Mouse (Mus musculus): ENCODE results near the gene Tldc2. TPM values are rescaled to one million over a fixed set of nuclear protein-coding genes. Genes with fewer than 3 reads are reported as not detected.

Tldc2 gene
- total and polyA plus RNA-seq, 3 experiments, result not detected

DNA sequence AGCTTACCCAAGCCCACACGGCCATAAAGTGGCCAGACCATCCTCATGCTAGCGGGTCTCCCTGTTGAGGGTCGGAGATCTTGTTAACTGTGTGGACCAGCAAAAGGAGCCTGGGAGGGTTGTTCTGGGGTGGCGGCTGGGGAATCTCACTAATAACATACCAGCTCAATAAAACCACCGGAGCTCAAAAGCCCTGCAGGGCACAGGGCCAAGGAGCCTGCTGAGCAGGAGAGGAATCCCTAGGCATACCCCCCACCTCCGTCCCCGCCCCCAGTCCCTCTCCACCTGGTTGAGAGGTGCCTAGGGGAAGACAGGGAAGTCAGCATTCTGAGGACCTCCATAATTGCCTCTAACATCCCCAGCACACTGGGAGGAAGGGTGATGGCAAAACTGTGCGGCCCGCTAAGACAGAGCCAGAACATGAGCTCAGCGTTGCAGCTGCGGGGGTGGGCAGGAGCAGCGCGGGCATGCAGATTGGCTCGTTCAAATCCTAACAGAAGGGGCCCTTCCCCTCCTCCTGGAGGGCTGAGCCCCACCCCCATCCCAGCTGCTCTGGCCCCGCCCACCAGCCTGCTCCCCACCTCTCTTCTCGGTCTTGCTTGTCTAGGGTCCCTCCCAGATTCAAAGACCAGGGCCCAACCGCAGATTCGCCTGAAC is 28.4 kb upstream of the Tldc2 start:
- peak; percentile 71 for DNase-seq (ENCODE audit: extremely low read depth)
- no peaks in the 10 kb centered on the region for H3K27me3 ChIP-seq (replicated peaks)
- peak overlapping the region in 1 of 3 experiments; percentile 37 for H3K4me3 ChIP-seq (replicated peaks in 1 of 3; ENCODE audit: low read depth in 2 of 3, low read length in 2 of 3, poor library complexity in 1 of 3)
- TF ChIP-seq IRF4 (IDR thresholded peaks at IDR 0.05; ENCODE audit: low read depth, low read length) (0 out of 2 replicates have a peak, but pooled peaks have one; percentile 32), MAZ (IDR thresholded peaks at IDR 0.05; ENCODE audit: low read depth, low read length) (0 out of 2 replicates have a peak, but pooled peaks have one; percentile 38), POLR2A (IDR thresholded peaks at IDR 0.05; ENCODE audit: low read depth, low read length) (peak; percentile 47; the same call in 1 of the 2 replicates), SMC3 (IDR thresholded peaks at IDR 0.05; ENCODE audit: low read depth, low read length) (no peak), ZMIZ1 (IDR thresholded peaks at IDR 0.05; ENCODE audit: low read depth, low read length) (no peak), USF1 (IDR thresholded peaks at IDR 0.05; ENCODE audit: low read depth, low read length) (no peak), NELFE (IDR thresholded peaks at IDR 0.05; ENCODE audit: low read depth, low read length) (0 out of 2 replicates have a peak, but pooled peaks have one; percentile 25), MXI1 (IDR thresholded peaks at IDR 0.05; ENCODE audit: low read depth, low read length) (no peak), MAX (IDR thresholded peaks at IDR 0.05; ENCODE audit: low read length) (no peak), ETS1 (conservative IDR thresholded peaks at IDR 0.05; ENCODE audit: low read depth, low read length) (no peak), GABPA (IDR thresholded peaks at IDR 0.05; ENCODE audit: insufficient replicate concordance, low read depth, low read length) (no peak), NRF1 (IDR thresholded peaks at IDR 0.05; ENCODE audit: low read depth, low read length) (no peak), KAT2A (IDR thresholded peaks at IDR 0.05; ENCODE audit: insufficient replicate concordance, low read length) (no peak), HCFC1 (IDR thresholded peaks at IDR 0.05; ENCODE audit: low read depth, low read length) (no peak), JUND (conservative IDR thresholded peaks at IDR 0.05; ENCODE audit: low read depth, low read length) (no peak), CTCF (conservative IDR thresholded peaks at IDR 0.05 in 1 of 2, IDR thresholded peaks at IDR 0.05 in 1 of 2; ENCODE audit: low read depth in 2 of 2, low read length in 2 of 2) (no peak), MYC (IDR thresholded peaks at IDR 0.05; ENCODE audit: low read depth, low read length) (no peak), CHD2 (IDR thresholded peaks at IDR 0.05; ENCODE audit: low read length) (peak; percentile 50; the same call in 1 of the 2 replicates), ZNF384 (IDR thresholded peaks at IDR 0.05; ENCODE audit: low read depth, low read length) (no peak), TCF12 (IDR thresholded peaks at IDR 0.05; ENCODE audit: low read depth, low read length) (peak; percentile 40; the same call in 1 of the 2 replicates), SIN3A (IDR thresholded peaks at IDR 0.05; ENCODE audit: low read length) (no peak), MAFK (IDR thresholded peaks at IDR 0.05; ENCODE audit: insufficient replicate concordance, low read length) (no peak), RAD21 (IDR thresholded peaks at IDR 0.05; ENCODE audit: low read depth, low read length) (no peak), CHD1 (IDR thresholded peaks at IDR 0.05; ENCODE audit: low read depth, low read length) (no peak), UBTF (IDR thresholded peaks at IDR 0.05; ENCODE audit: low read depth, low read length) (no peak), BHLHE40 (IDR thresholded peaks at IDR 0.05; ENCODE audit: low read depth, low read length) (no peak), USF2 (conservative IDR thresholded peaks at IDR 0.05; ENCODE audit: low read depth, low read length) (no peak), EP300 (IDR thresholded peaks at IDR 0.05; ENCODE audit: low read length) (no peak), POLR2AphosphoS2 (IDR thresholded peaks at IDR 0.05; ENCODE audit: low read depth, low read length) (no peak), PAX5 (IDR thresholded peaks at IDR 0.05; ENCODE audit: low read length) (no peak), MEF2A (IDR thresholded peaks at IDR 0.05; ENCODE audit: borderline replicate concordance, low read depth, low read length) (no peak), TBP (conservative IDR thresholded peaks at IDR 0.05; ENCODE audit: low read depth, low read length) (no peak), ELF1 (IDR thresholded peaks at IDR 0.05; ENCODE audit: low read depth, low read length) (no peak), JUN (IDR thresholded peaks at IDR 0.05; ENCODE audit: insufficient read depth, low read depth, low read length) (no peak), RCOR1 (conservative IDR thresholded peaks at IDR 0.05; ENCODE audit: low read depth, low read length) (no peak), ZC3H11A (IDR thresholded peaks at IDR 0.05; ENCODE audit: low read depth, low read length) (no peak), ZKSCAN1 (IDR thresholded peaks at IDR 0.05; ENCODE audit: borderline replicate concordance, low read depth, low read length) (no peak), E2F4 (IDR thresholded peaks at IDR 0.05; ENCODE audit: insufficient replicate concordance, low read depth, low read length) (no peak)
- no peak overlapping the region for H3K9ac ChIP-seq (ENCODE audit: insufficient read depth, low read depth)
- peaks cover 6 to 55% of the 10 kb centered on the region in 2 experiments for H3K4me1 ChIP-seq (ENCODE audit: control insufficient read depth in 1 of 2, insufficient read depth in 2 of 2)
- dilution Hi-C loops (cut with MboI; ENCODE audit: extremely low pct_ligation_motif_present, extremely low pct_unique_long_range_greater_than_20kb, low sequenced_read_pairs), result no loop called here
- H3K79me2 ChIP-seq (replicated peaks; ENCODE audit: control insufficient read depth, extremely low read depth, insufficient read depth, poor library complexity, severe bottlenecking), result no peaks in the 10 kb centered on the region
- H3K36me3 ChIP-seq (replicated peaks in 1 of 2; ENCODE audit: control insufficient read depth in 1 of 2, insufficient read depth in 1 of 2, low read length in 1 of 2), result peaks cover 0 to under 1% of the 10 kb centered on the region in 2 experiments
- in situ Hi-C loops (cut with MboI; ENCODE audit: low pct_ligation_motif_present, low pct_unique_long_range_greater_than_20kb, low sequenced_read_pairs), result no loop called here
- H3K27ac ChIP-seq (ENCODE audit: insufficient read depth, low read depth), result no peak overlapping the region
- no peaks in the 10 kb centered on the region for H3K9me3 ChIP-seq (replicated peaks; ENCODE audit: low read length)
- H3K4me2 ChIP-seq (ENCODE audit: insufficient read depth, low read depth, poor library complexity, severe bottlenecking), result no peak overlapping the region

All from CH12.LX (cell line).